Mouse (Mus musculus) lung, embryonic 15.5 days (tissue): ENCODE data around the gene Tnfrsf9. TPM values are rescaled to one million over a fixed set of nuclear protein-coding genes. Genes with fewer than 3 reads are reported as not detected.
A peak's percentile ranks its signal among the peaks of the same experiment; 100 is the strongest.
"Not testable (repeated sequence)": the region's sequence is repeated elsewhere in the genome, so short reads cannot be mapped to it uniquely, and the experiment has no call there.

Experiments
- ATAC-seq: fragments of 200-750 bp; cut with Nextera tagmentation; 2 replicates; pipeline ENCODE4 v1.8.0; 2017; ENCODE audit warnings: moderate number of reproducible peaks, borderline replicate concordance; ENCODE audit not compliant: low FRiP score, low TSS enrichment; ENCODE audit errors: extremely low read depth
- H3K27ac ChIP-seq: fragments of 300-500 bp; sonication (generic); 2 replicates; pipeline ENCODE4 v1.5.1; 2015; ENCODE audit warnings: moderate library complexity, mild to moderate bottlenecking, inconsistent platforms
- H3K27me3 ChIP-seq: fragments of 300-500 bp; sonication (generic); 2 replicates; pipeline ENCODE4 v1.6.1; 2015; ENCODE audit warnings: inconsistent platforms
- H3K36me3 ChIP-seq: fragments of 300-500 bp; sonication (generic); 2 replicates; pipeline ENCODE4 v1.6.1; 2015; ENCODE audit warnings: inconsistent platforms
- H3K4me1 ChIP-seq: fragments of 300-500 bp; sonication (generic); 2 replicates; pipeline ENCODE4 v1.6.1; 2015; ENCODE audit warnings: inconsistent platforms
- H3K4me2 ChIP-seq: fragments of 300-500 bp; sonication (generic); 2 replicates; pipeline ENCODE4 v1.6.1; 2015; ENCODE audit warnings: inconsistent platforms, mild to moderate bottlenecking, moderate library complexity
- H3K4me3 ChIP-seq: fragments of 300-500 bp; sonication (generic); 2 replicates; pipeline ENCODE4 v1.5.1; 2015; ENCODE audit warnings: mild to moderate bottlenecking, inconsistent platforms
- H3K9ac ChIP-seq: fragments of 300-500 bp; sonication (generic); 2 replicates; pipeline ENCODE4 v1.6.1; 2015; ENCODE audit warnings: inconsistent platforms
- H3K9me3 ChIP-seq: fragments of 300-500 bp; sonication (generic); 2 replicates; pipeline ENCODE4 v1.6.1; 2016; ENCODE audit warnings: inconsistent platforms
- WGBS: fragments of 180-500 bp; shearing (Covaris S2); methylation state at CpG from one replicate; pipeline ENCODE4 v1.1.7; 2015; 5-methylcytosine and 5-hydroxymethylcytosine counted together
- polyA plus RNA-seq: library from polyadenylated mRNA; unstranded; fragments of >200 nt; fragmentation: Nextera tagmentation; extraction: Ambion mirVana; gene quantifications from 2 replicates; pipeline ENCODE4 v1.2.1, GENCODE M21; 2015

The Tnfrsf9 gene
- polyA plus RNA-seq, 1 experiment from 2014 or later = 0.29 TPM

- not testable (repeated sequence) for H3K36me3 ChIP-seq, H3K27me3 ChIP-seq, H3K27ac ChIP-seq, H3K9ac ChIP-seq, H3K4me3 ChIP-seq, ATAC-seq, H3K4me2 ChIP-seq
- 61% methylated on average over 4 of the region's 4 CpGs for WGBS
- H3K4me1 ChIP-seq = peaks cover 32% of the 10 kb centered on the region
- peaks cover 12% of the 10 kb centered on the region; the same call in 1 of the 2 replicates for H3K9me3 ChIP-seq
These were observed 39.9 kb upstream of the Tnfrsf9 start for GRCm38 (mm10) chr4:150874416-150874815.

GRCm38 (mm10) chr4:150875393-150875792 lies 39.0 kb upstream of the Tnfrsf9 start:
- Histone ChIP-seq H3K36me3 (no peaks in the 10 kb centered on the region), H3K27me3 (no peaks in the 10 kb centered on the region), H3K4me1 (peaks cover 23% of the 10 kb centered on the region), H3K4me2 (no peak overlapping the region), H3K9ac (no peak overlapping the region), H3K9me3 (peaks cover 21% of the 10 kb centered on the region), H3K27ac (no peak overlapping the region), H3K4me3 (no peak overlapping the region)
- 67% methylated on average over 10 of the region's 10 CpGs for WGBS
- no peak for ATAC-seq

GRCm38 (mm10) chr4:150879631-150880030 lies 34.7 kb upstream of the Tnfrsf9 start:
- Histone ChIP-seq H3K27ac (no peak overlapping the region), H3K4me2 (no peak overlapping the region), H3K9ac (no peak overlapping the region), H3K9me3 (peaks cover 22% of the 10 kb centered on the region), H3K36me3 (no peaks in the 10 kb centered on the region), H3K4me3 (no peak overlapping the region), H3K27me3 (no peaks in the 10 kb centered on the region), H3K4me1 (no peaks in the 10 kb centered on the region)
- WGBS = 94% methylated on average over 22 of the region's 22 CpGs
- ATAC-seq = no peak

GRCm38 (mm10) chr4:150880364-150880763 lies 34.0 kb upstream of the Tnfrsf9 start:
- H3K4me3 ChIP-seq = no peak overlapping the region
- no peak for ATAC-seq
- no peaks in the 10 kb centered on the region for H3K27me3 ChIP-seq
- H3K9me3 ChIP-seq = peaks cover 22% of the 10 kb centered on the region
- H3K4me1 ChIP-seq = no peaks in the 10 kb centered on the region
- no peak overlapping the region for H3K9ac ChIP-seq
- H3K27ac ChIP-seq = no peak overlapping the region
- no peak overlapping the region for H3K4me2 ChIP-seq
- no peaks in the 10 kb centered on the region for H3K36me3 ChIP-seq
- 80% methylated on average over 5 of the region's 5 CpGs for WGBS

- H3K4me2 ChIP-seq = no peak overlapping the region
- ATAC-seq = no peak
- no peak overlapping the region for H3K4me3 ChIP-seq
- H3K9ac ChIP-seq = no peak overlapping the region
- H3K4me1 ChIP-seq = no peaks in the 10 kb centered on the region
- WGBS = 75% methylated on average over 5 of the region's 5 CpGs
- no peak overlapping the region for H3K27ac ChIP-seq
- no peaks in the 10 kb centered on the region for H3K27me3 ChIP-seq
- no peaks in the 10 kb centered on the region for H3K36me3 ChIP-seq
- peaks cover 22% of the 10 kb centered on the region for H3K9me3 ChIP-seq
These were observed 31.7 kb upstream of the Tnfrsf9 start for GRCm38 (mm10) chr4:150882632-150883031.

- Histone ChIP-seq H3K36me3 (no peaks in the 10 kb centered on the region), H3K27ac (no peak overlapping the region), H3K4me1 (peaks cover 23% of the 10 kb centered on the region), H3K4me2 (no peak overlapping the region), H3K27me3 (no peaks in the 10 kb centered on the region), H3K9me3 (no peaks in the 10 kb centered on the region), H3K4me3 (no peak overlapping the region), H3K9ac (no peak overlapping the region)
- 70% methylated on average over 5 of the region's 5 CpGs for WGBS
- ATAC-seq = 0 out of 2 replicates have a peak, but pooled peaks have one; percentile 10
These were observed 26.5 kb upstream of the Tnfrsf9 start for GRCm38 (mm10) chr4:150887903-150888302.

- H3K4me3 ChIP-seq = no peak overlapping the region
- ATAC-seq = no peak
- 65% methylated on average over 4 of the region's 4 CpGs for whole genome bisulfite sequencing
These were observed 25.9 kb upstream of the Tnfrsf9 start for GRCm38 (mm10) chr4:150888492-150888891.

GRCm38 (mm10) chr4:150889273-150889954 lies 24.9 kb upstream of the Tnfrsf9 start:
- peak overlapping the region; percentile 41 for H3K4me2 ChIP-seq
- no peaks in the 10 kb centered on the region for H3K36me3 ChIP-seq
- peaks cover 23% of the 10 kb centered on the region for H3K4me1 ChIP-seq
- H3K4me3 ChIP-seq = 0 out of 2 replicates have a peak overlapping the region, but pooled peaks have one; percentile 5
- 28% methylated on average over 20 of the region's 20 CpGs for WGBS
- H3K9ac ChIP-seq = peak overlapping the region; percentile 2; the same call in 1 of the 2 replicates
- H3K9me3 ChIP-seq = no peaks in the 10 kb centered on the region
- no peaks in the 10 kb centered on the region for H3K27me3 ChIP-seq
- no peak; the same call in 1 of the 2 replicates for ATAC-seq
- H3K27ac ChIP-seq = peak overlapping the region; percentile 48

More at GRCm38 (mm10) chr4:150888492-150888891, 25.9 kb upstream of the Tnfrsf9 start:
- H3K27me3 ChIP-seq = no peaks in the 10 kb centered on the region
- H3K4me1 ChIP-seq = peaks cover 23% of the 10 kb centered on the region
- H3K27ac ChIP-seq = no peak overlapping the region
- H3K9me3 ChIP-seq = no peaks in the 10 kb centered on the region
- no peak overlapping the region for H3K9ac ChIP-seq
- H3K4me2 ChIP-seq = no peak overlapping the region
- H3K36me3 ChIP-seq = no peaks in the 10 kb centered on the region

- ATAC-seq = no peak
- WGBS = 16% methylated on average over 13 of the region's 13 CpGs
- H3K36me3 ChIP-seq = no peaks in the 10 kb centered on the region
- H3K4me3 ChIP-seq = 0 out of 2 replicates have a peak overlapping the region, but pooled peaks have one; percentile 5
- peak overlapping the region; percentile 48; the same call in 1 of the 2 replicates for H3K27ac ChIP-seq
- peak overlapping the region; percentile 41 for H3K4me2 ChIP-seq
- peaks cover 23% of the 10 kb centered on the region for H3K4me1 ChIP-seq
- H3K9ac ChIP-seq = peak overlapping the region; percentile 2; the same call in 1 of the 2 replicates
- no peaks in the 10 kb centered on the region for H3K9me3 ChIP-seq
- H3K27me3 ChIP-seq = no peaks in the 10 kb centered on the region
These were observed 24.4 kb upstream of the Tnfrsf9 start for GRCm38 (mm10) chr4:150889955-150890315.

GRCm38 (mm10) chr4:150891308-150891707 lies 23.1 kb upstream of the Tnfrsf9 start:
- Histone ChIP-seq H3K36me3 (peaks cover 5% of the 10 kb centered on the region), H3K9me3 (no peaks in the 10 kb centered on the region), H3K9ac (no peak overlapping the region), H3K4me1 (peaks cover 28% of the 10 kb centered on the region), H3K4me2 (no peak overlapping the region), H3K27ac (no peak overlapping the region), H3K4me3 (no peak overlapping the region), H3K27me3 (no peaks in the 10 kb centered on the region)
- ATAC-seq = no peak
- WGBS = 49% methylated on average over 5 of the region's 5 CpGs

GRCm38 (mm10) chr4:150894718-150895501 lies 19.5 kb upstream of the Tnfrsf9 start:
- Histone ChIP-seq H3K4me3 (no peak overlapping the region), H3K27ac (no peak overlapping the region), H3K27me3 (no peaks in the 10 kb centered on the region), H3K4me1 (peaks cover 13% of the 10 kb centered on the region), H3K36me3 (peaks cover 32% of the 10 kb centered on the region), H3K4me2 (no peak overlapping the region), H3K9ac (no peak overlapping the region), H3K9me3 (no peaks in the 10 kb centered on the region)
- WGBS = 56% methylated on average over 8 of the region's 8 CpGs
- no peak for ATAC-seq
